Mouse (Mus musculus): ENCODE data around the gene Cdk10. TPM values are rescaled to one million over a fixed set of nuclear protein-coding genes. Genes with fewer than 3 reads are reported as not detected.
"Not testable (repeated sequence)": the region's sequence is repeated elsewhere in the genome, so short reads cannot be mapped to it uniquely, and the experiment has no call there.

Cdk10 gene
- polyA plus RNA-seq (2015; fragmentation: Nextera tagmentation; extraction: Ambion mirVana) = 44.0 and 46.9 TPM in 2 replicates

GRCm38 (mm10) chr8:123224278-123225266 is at the start of gene Cdk10:
TSS of gene Cdk10 (plus strand) at chr8:123224842.
- Histone ChIP-seq H3K9me3 (no peaks in the 10 kb centered on the region), H3K4me1 (replicated peaks) (peaks cover 19% of the 10 kb centered on the region), H3K27me3 (no peaks in the 10 kb centered on the region), H3K9ac (peak within 1 kb of the TSS; percentile 95), H3K4me2 (peak within 1 kb of the TSS; percentile 93), H3K27ac (peak within 1 kb of the TSS; percentile 91), H3K36me3 (peaks cover 31% of the 10 kb centered on the region), H3K4me3 (peak within 1 kb of the TSS; percentile 86)
- peak; percentile 90 for ATAC-seq (ENCODE audit: low FRiP score)
- 3% methylated on average over 59 of the region's 59 CpGs for WGBS

GRCm38 (mm10) chr8:123181391-123181790 is 43.3 kb upstream of the Cdk10 start:
- Histone ChIP-seq H3K9ac (no peak overlapping the region), H3K4me3 (no peak overlapping the region), H3K27me3 (no peaks in the 10 kb centered on the region), H3K4me2 (no peak overlapping the region), H3K4me1 (replicated peaks) (no peaks in the 10 kb centered on the region), H3K9me3 (no peaks in the 10 kb centered on the region), H3K27ac (no peak overlapping the region), H3K36me3 (no peaks in the 10 kb centered on the region)
- 66% methylated on average over 3 of the region's 3 CpGs for WGBS
- no peak for ATAC-seq (ENCODE audit: low FRiP score)

GRCm38 (mm10) chr8:123185566-123186409 is 38.9 kb upstream of the Cdk10 start, which contains the start of gene Dpep1:
TSS of gene Dpep1 (plus strand) at chr8:123186242.
- H3K27ac ChIP-seq = no peak within 1 kb of the TSS
- H3K9ac ChIP-seq = no peak within 1 kb of the TSS
- WGBS = 47% methylated on average over 19 of the region's 19 CpGs
- H3K27me3 ChIP-seq = no peaks in the 10 kb centered on the region
- H3K4me3 ChIP-seq = no peak within 1 kb of the TSS
- H3K4me1 ChIP-seq (replicated peaks) = no peaks in the 10 kb centered on the region; the same call in 1 of the 2 replicates
- H3K36me3 ChIP-seq = no peaks in the 10 kb centered on the region
- H3K4me2 ChIP-seq = no peak within 1 kb of the TSS
- no peak for ATAC-seq (ENCODE audit: low FRiP score)
- no peaks in the 10 kb centered on the region for H3K9me3 ChIP-seq

- no peak overlapping the region for H3K4me3 ChIP-seq
- no peaks in the 10 kb centered on the region; the same call in 1 of the 2 replicates for H3K4me1 ChIP-seq (replicated peaks)
- H3K36me3 ChIP-seq = no peaks in the 10 kb centered on the region
- no peaks in the 10 kb centered on the region for H3K9me3 ChIP-seq
- no peaks in the 10 kb centered on the region for H3K27me3 ChIP-seq
- H3K27ac ChIP-seq = no peak overlapping the region
- no peak for ATAC-seq (ENCODE audit: low FRiP score)
- no peak overlapping the region for H3K9ac ChIP-seq
- WGBS = 91% methylated on average over 2 of the region's 2 CpGs
- no peak overlapping the region for H3K4me2 ChIP-seq
These were observed 36.6 kb upstream of the Cdk10 start for GRCm38 (mm10) chr8:123188006-123188405.

- no peaks in the 10 kb centered on the region; the same call in 1 of the 2 replicates for H3K4me1 ChIP-seq (replicated peaks)
- no peaks in the 10 kb centered on the region for H3K36me3 ChIP-seq
- H3K27me3 ChIP-seq = no peaks in the 10 kb centered on the region
- 83% methylated on average over 7 of the region's 7 CpGs for WGBS
- H3K27ac ChIP-seq = no peak overlapping the region
- no peak overlapping the region for H3K4me2 ChIP-seq
- H3K4me3 ChIP-seq = no peak overlapping the region
- ATAC-seq (ENCODE audit: low FRiP score) = no peak
- no peak overlapping the region for H3K9ac ChIP-seq
- H3K9me3 ChIP-seq = no peaks in the 10 kb centered on the region
These were observed 35.8 kb upstream of the Cdk10 start for GRCm38 (mm10) chr8:123188841-123189240.

GRCm38 (mm10) chr8:123190678-123191077 is 34.0 kb upstream of the Cdk10 start:
- no peak overlapping the region for H3K4me3 ChIP-seq
- no peak overlapping the region for H3K9ac ChIP-seq
- H3K36me3 ChIP-seq = no peaks in the 10 kb centered on the region
- H3K27ac ChIP-seq = no peak overlapping the region
- no peaks in the 10 kb centered on the region for H3K9me3 ChIP-seq
- H3K4me1 ChIP-seq (replicated peaks) = no peaks in the 10 kb centered on the region; the same call in 1 of the 2 replicates
- 2% methylated on average over 9 of the region's 9 CpGs for WGBS
- no peak overlapping the region for H3K4me2 ChIP-seq
- ATAC-seq (ENCODE audit: low FRiP score) = no peak
- H3K27me3 ChIP-seq = no peaks in the 10 kb centered on the region

- H3K4me2 ChIP-seq = no peak overlapping the region
- H3K9ac ChIP-seq = no peak overlapping the region
- no peaks in the 10 kb centered on the region for H3K36me3 ChIP-seq
- no peaks in the 10 kb centered on the region for H3K9me3 ChIP-seq
- 62% methylated on average over 8 of the region's 8 CpGs for WGBS
- no peaks in the 10 kb centered on the region; the same call in 1 of the 2 replicates for H3K4me1 ChIP-seq (replicated peaks)
- H3K27me3 ChIP-seq = no peaks in the 10 kb centered on the region
- ATAC-seq (ENCODE audit: low FRiP score) = no peak
- no peak overlapping the region for H3K27ac ChIP-seq
- no peak overlapping the region for H3K4me3 ChIP-seq
These were observed 32.7 kb upstream of the Cdk10 start for GRCm38 (mm10) chr8:123191908-123192307.

GRCm38 (mm10) chr8:123193771-123194170 is 30.9 kb upstream of the Cdk10 start:
- Histone ChIP-seq H3K4me1 (replicated peaks) (no peaks in the 10 kb centered on the region; the same call in 1 of the 2 replicates), H3K4me3 (no peak overlapping the region), H3K9me3 (no peaks in the 10 kb centered on the region), H3K27ac (no peak overlapping the region), H3K27me3 (no peaks in the 10 kb centered on the region), H3K4me2 (no peak overlapping the region), H3K36me3 (no peaks in the 10 kb centered on the region), H3K9ac (no peak overlapping the region)
- no peak for ATAC-seq (ENCODE audit: low FRiP score)
- 81% methylated on average over 9 of the region's 9 CpGs for WGBS

GRCm38 (mm10) chr8:123197016-123197415 is 27.6 kb upstream of the Cdk10 start:
- not testable (repeated sequence) for H3K4me3 ChIP-seq; H3K9me3 ChIP-seq; H3K36me3 ChIP-seq; H3K4me1 ChIP-seq (replicated peaks); H3K4me2 ChIP-seq; H3K27me3 ChIP-seq; ATAC-seq (ENCODE audit: low FRiP score); H3K9ac ChIP-seq; H3K27ac ChIP-seq
- 79% methylated on average over 5 of the region's 5 CpGs for WGBS

- WGBS = 75% methylated on average over 14 of the region's 14 CpGs
- ATAC-seq (ENCODE audit: low FRiP score) = no peak
These were observed 24.8 kb upstream of the Cdk10 start for GRCm38 (mm10) chr8:123199864-123200263.

GRCm38 (mm10) chr8:123202288-123202687 is 22.4 kb upstream of the Cdk10 start:
- Histone ChIP-seq H3K9ac (no peak overlapping the region), H3K4me1 (replicated peaks) (no peaks in the 10 kb centered on the region), H3K27ac (no peak overlapping the region), H3K4me2 (no peak overlapping the region), H3K27me3 (no peaks in the 10 kb centered on the region), H3K36me3 (peaks cover 31% of the 10 kb centered on the region), H3K9me3 (no peaks in the 10 kb centered on the region), H3K4me3 (no peak overlapping the region)
- ATAC-seq (ENCODE audit: low FRiP score) = no peak
- WGBS = 25% methylated on average over 5 of the region's 5 CpGs

More at GRCm38 (mm10) chr8:123199864-123200263, 24.8 kb upstream of the Cdk10 start:
- Histone ChIP-seq H3K4me3 (no peak overlapping the region), H3K4me1 (replicated peaks) (no peaks in the 10 kb centered on the region), H3K27ac (no peak overlapping the region), H3K27me3 (no peaks in the 10 kb centered on the region), H3K9me3 (no peaks in the 10 kb centered on the region), H3K36me3 (peaks cover 11% of the 10 kb centered on the region), H3K9ac (no peak overlapping the region), H3K4me2 (no peak overlapping the region)

- Histone ChIP-seq H3K9me3 (no peaks in the 10 kb centered on the region), H3K9ac (no peak overlapping the region), H3K27me3 (no peaks in the 10 kb centered on the region), H3K27ac (no peak overlapping the region), H3K4me2 (no peak overlapping the region), H3K4me1 (replicated peaks) (no peaks in the 10 kb centered on the region), H3K36me3 (peaks cover 44% of the 10 kb centered on the region), H3K4me3 (no peak overlapping the region)
- ATAC-seq (ENCODE audit: low FRiP score) = no peak
- 95% methylated on average over 3 of the region's 3 CpGs for WGBS
These were observed 21.1 kb upstream of the Cdk10 start for GRCm38 (mm10) chr8:123203571-123203970.
